Mouse (Mus musculus) A20 (cell line): ENCODE measurements at regions not wholly inside any gene's neighbourhood (a gene's known extent, or its start where the extent isn't known, plus 50 kb on each side); places are given as distances from the start of the nearest gene placed in this dataset.

ENCODE experiments used
- DNase-seq: peaks from one replicate; pipeline ENCODE4 v3.0.0-alpha.2; 2011; ENCODE audit warnings: low read depth, low spot score

DNA sequence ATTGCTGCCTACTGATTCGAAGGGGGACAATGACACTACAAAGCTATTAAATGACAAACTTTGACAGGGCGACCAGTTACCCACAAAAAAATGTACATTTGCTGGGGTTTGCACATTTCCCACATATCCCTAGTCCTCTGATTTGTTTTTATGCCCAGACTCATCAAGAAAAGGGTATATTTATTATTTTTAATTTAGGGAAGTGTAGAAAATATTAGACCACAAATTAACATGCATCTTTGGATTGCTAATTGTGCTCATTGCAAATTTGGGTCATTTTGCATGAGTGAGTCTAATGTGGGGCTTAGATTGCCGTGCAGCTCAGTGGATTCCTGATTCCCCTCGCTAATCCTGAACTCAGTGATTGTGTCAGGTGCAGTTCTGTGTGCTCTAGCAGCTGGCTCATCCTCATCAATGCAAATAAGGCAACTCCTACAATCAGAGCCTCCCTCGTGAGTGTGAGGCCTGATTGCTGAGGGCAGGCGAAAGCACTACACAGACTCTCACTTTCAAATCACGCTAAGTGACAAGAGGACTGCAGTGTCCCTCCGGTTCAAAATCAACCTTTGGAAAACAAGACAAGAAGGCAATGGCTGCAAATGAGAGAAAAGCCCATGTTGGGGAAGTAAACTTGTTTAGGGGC, 156.7 kb upstream of the Tmem161b start:
- no peak for DNase-seq

GRCm38 (mm10) chr13:84066211-84066959, 155.7 kb upstream of the Tmem161b start:
- DNase-seq = no peak

DNA sequence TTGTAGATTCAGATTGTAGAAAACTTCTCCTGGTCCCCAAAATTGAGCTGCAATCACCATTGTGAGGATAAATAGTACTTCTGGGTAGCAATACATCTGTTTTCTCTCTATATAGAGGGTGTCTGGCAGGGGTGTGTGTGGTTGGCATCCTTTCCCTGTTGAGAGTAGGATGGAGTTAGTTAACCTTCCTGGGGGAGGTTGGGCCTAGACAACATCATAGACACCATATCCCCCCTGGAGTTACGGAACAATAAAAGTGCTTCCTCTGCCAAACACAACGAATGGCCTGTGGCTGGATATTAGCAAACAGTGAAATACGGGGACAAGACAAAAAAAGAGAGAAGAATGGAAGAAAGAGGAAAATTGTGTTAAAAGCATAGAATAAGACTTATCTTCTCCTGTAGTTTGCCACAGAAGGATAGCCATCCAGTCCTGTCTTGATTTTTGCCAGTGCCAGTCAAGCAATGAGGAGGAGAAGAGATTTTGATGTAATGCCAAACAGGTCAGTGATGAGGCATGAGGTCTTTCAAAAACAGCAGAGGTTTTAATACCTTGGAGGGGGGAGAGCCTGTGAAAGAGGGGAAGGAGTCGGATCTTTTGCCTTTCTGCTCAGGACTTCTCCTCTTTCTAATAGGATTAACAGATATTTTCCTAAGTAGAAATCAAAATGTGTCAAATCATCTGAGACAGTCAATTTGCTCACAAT, 155.0 kb upstream of the Tmem161b start:
- DNase-seq = no peak

- peak; percentile 19 for DNase-seq
Measured at GRCm38 (mm10) chr13:84068365-84068764, 153.7 kb upstream of the Tmem161b start.
